Mouse (Mus musculus) granulocyte monocyte progenitor cell, adult 5-6 weeks (primary cell): Measurements from ENCODE around the gene Kcnk18. TPM values are rescaled to one million over a fixed set of nuclear protein-coding genes. Genes with fewer than 3 reads are reported as not detected.

Experiments used
- ATAC-seq: replicated peaks from 2 replicates; pipeline ENCODE4 v1.8.0; 2016; ENCODE audit warnings: mild to moderate bottlenecking, moderate TSS enrichment, inconsistent platforms; ENCODE audit not compliant: poor library complexity, severe bottlenecking
- total RNA-seq, 2 experiments: library from RNA; stranded (forward) in 1 of 2; stranded (reverse) in 1 of 2; fragments of 200-712, 200-1000 nt in 1 of 2; fragments of >200 nt in 1 of 2; fragmentation: Nextera tagmentation in 1 of 2; gene quantifications; 2 replicates each; pipeline ENCODE4 v1.2.3; 2014 to 2017

Gene Kcnk18
- total RNA-seq, 2 experiments from 2014 or later: not detected

GRCm38 (mm10) chr19:59273190-59273589, 54.2 kb downstream of the Kcnk18 start:
- no peak for ATAC-seq

- ATAC-seq: no peak
Measured at GRCm38 (mm10) chr19:59276354-59276753, 57.3 kb downstream of the Kcnk18 start.

- no peak for ATAC-seq
Measured at GRCm38 (mm10) chr19:59280841-59281240, 61.8 kb downstream of the Kcnk18 start.

- no peak for ATAC-seq
Measured at GRCm38 (mm10) chr19:59282001-59282400, 63.0 kb downstream of the Kcnk18 start.

Other genes starting within 250 kb of the Kcnk18 start
- 1.2 TPM in 1 of 2 replicates, not detected in the other for gene Shtn1, start 143.1 kb upstream of the Kcnk18 start, total RNA-seq (2014; fragmentation: Nextera tagmentation)
- gene Shtn1, start 143.1 kb upstream of the Kcnk18 start, total RNA-seq (2017): 0.05 and 0.22 TPM in 2 replicates
- gene Vax1, start 49.2 kb upstream of the Kcnk18 start, total RNA-seq (2014; fragmentation: Nextera tagmentation): not detected in 2 replicates
- not detected in 2 replicates for gene Vax1, start 49.2 kb upstream of the Kcnk18 start, total RNA-seq (2017)
- 8.7 and 9.6 TPM in 2 replicates for gene Slc18a2, start 41.7 kb downstream of the Kcnk18 start, total RNA-seq (2014; fragmentation: Nextera tagmentation)
- gene Slc18a2, start 41.7 kb downstream of the Kcnk18 start, total RNA-seq (2017): 3.7 TPM in 2 replicates
- gene Rps12-ps3, start 103.1 kb downstream of the Kcnk18 start, total RNA-seq (2014; fragmentation: Nextera tagmentation): 373 and 396 TPM in 2 replicates
- 747 and 1,107 TPM in 2 replicates for gene Rps12-ps3, start 103.1 kb downstream of the Kcnk18 start, total RNA-seq (2017)
- gene Pdzd8, start 126.6 kb downstream of the Kcnk18 start, total RNA-seq (2014; fragmentation: Nextera tagmentation): 46.8 and 51.9 TPM in 2 replicates
- 57.6 and 59.1 TPM in 2 replicates for gene Pdzd8, start 126.6 kb downstream of the Kcnk18 start, total RNA-seq (2017)
- not detected in 2 replicates for gene Emx2, start 239.2 kb downstream of the Kcnk18 start, total RNA-seq (2014; fragmentation: Nextera tagmentation)
- gene Emx2, start 239.2 kb downstream of the Kcnk18 start, total RNA-seq (2017): not detected in 2 replicates